Mouse (Mus musculus) kidney, postnatal 4 days (tissue): ENCODE measurements at regions not wholly inside any gene's neighbourhood (a gene's known extent, or its start where the extent isn't known, plus 50 kb on each side); places are given as distances from the start of the nearest gene placed in this dataset.
A peak's percentile ranks its signal among the peaks of the same experiment; 100 is the strongest.

Experiments
- DNase-seq, 2 experiments: peaks; one replicate each; pipeline ENCODE4 v3.0.0; 2021; ENCODE audit warnings: mixed read lengths in 2 of 2

DNA sequence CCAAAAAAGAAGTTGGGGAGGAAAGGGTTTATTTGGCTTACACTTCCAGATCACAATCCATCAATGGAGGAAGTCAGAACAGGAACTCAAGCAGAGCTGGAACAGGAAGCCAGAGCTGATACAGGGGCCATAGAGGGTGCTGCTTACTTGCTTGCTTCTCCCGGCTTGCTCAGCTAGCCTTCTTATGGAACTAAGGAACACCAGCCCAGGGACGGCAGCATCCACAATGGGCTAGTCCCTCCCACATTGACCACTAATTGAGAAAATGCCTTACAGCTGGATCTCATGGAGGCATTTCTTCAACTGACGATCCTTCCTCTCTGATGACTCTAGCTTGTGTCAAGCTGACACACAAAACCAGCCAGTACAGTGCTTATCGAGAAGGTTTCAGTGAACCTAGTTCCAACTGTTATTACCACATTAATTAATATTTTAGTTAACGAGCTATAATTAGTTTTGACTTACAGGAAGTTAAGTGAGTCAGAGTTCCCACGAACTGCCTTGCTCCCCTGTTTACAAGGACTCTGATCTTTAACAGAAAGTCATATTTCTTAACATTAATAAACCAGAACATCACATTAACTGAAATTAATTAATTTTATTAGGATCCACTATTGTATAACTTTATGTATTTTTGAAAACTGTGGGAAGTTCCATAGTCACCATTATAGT is 158.2 kb downstream of the Calcrl start:
- DNase-seq, result peak; percentile 6 to 40

- DNase-seq, result no peak
These were observed 151.0 kb downstream of the Calcrl start for GRCm38 (mm10) chr2:84274038-84274724.

GRCm38 (mm10) chr2:84277181-84277580 is 148.0 kb downstream of the Calcrl start:
- no peak for DNase-seq
